Mouse (Mus musculus) MEL (cell line): ENCODE measurements around the gene Gpr15. TPM values are rescaled to one million over a fixed set of nuclear protein-coding genes. Genes with fewer than 3 reads are reported as not detected.

Experiments used
- DNase-seq: peaks from one replicate; pipeline ENCODE4 v3.0.0; 2011; ENCODE audit warnings: low read depth, low spot score
- H3K27ac ChIP-seq: 2 replicates; pipeline ENCODE4 v1.5.1; 2012; ENCODE audit warnings: low read depth, mild to moderate bottlenecking, control low read depth, low read length, moderate library complexity; ENCODE audit not compliant: control insufficient read depth
- H3K27me3 ChIP-seq, 2 experiments: fragments of 150-350 bp in 1 of 2; sonication (generic) in 1 of 2; 2 replicates each; pipeline ENCODE4 v1.6.1; 2012; ENCODE audit warnings: low read length in 2 of 2, mild to moderate bottlenecking in 2 of 2, improper control_type of control experiment in 1 of 2, moderate library complexity in 1 of 2; ENCODE audit not compliant: insufficient read depth in 2 of 2, control insufficient read depth in 1 of 2
- H3K36me3 ChIP-seq, 2 experiments: 2 replicates each; pipeline ENCODE4 v1.6.1; 2012 to 2014; ENCODE audit warnings: low read length in 2 of 2, improper control_type of control experiment in 1 of 2, inconsistent platforms in 1 of 2, mild to moderate bottlenecking in 1 of 2; ENCODE audit not compliant: insufficient read depth in 2 of 2, control insufficient read depth in 1 of 2
- H3K4me1 ChIP-seq, 2 experiments: fragments of 150-350 bp in 1 of 2; sonication (generic) in 1 of 2; 2 replicates each; pipeline ENCODE4 v1.6.1; 2012; ENCODE audit warnings: low read length in 2 of 2, improper control_type of control experiment in 1 of 2, mild to moderate bottlenecking in 1 of 2; ENCODE audit not compliant: insufficient read depth in 2 of 2, control insufficient read depth in 1 of 2
- H3K4me3 ChIP-seq, 2 experiments: fragments of 150-350 bp in 1 of 2; sonication (generic) in 1 of 2; 2 replicates each; pipeline ENCODE4 v1.5.1; 2012; ENCODE audit warnings: low read depth in 2 of 2, low read length in 2 of 2, mild to moderate bottlenecking in 2 of 2, moderate library complexity in 2 of 2, control low read depth in 1 of 2, improper control_type of control experiment in 1 of 2; ENCODE audit not compliant: control insufficient read depth in 1 of 2, insufficient read depth in 1 of 2
- H3K79me2 ChIP-seq: 2 replicates; pipeline ENCODE4 v1.6.1; 2012; ENCODE audit warnings: mild to moderate bottlenecking, low read length, moderate library complexity; ENCODE audit not compliant: control insufficient read depth, poor library complexity, insufficient read depth
- H3K9ac ChIP-seq: 2 replicates; pipeline ENCODE4 v1.6.1; 2012; ENCODE audit warnings: low read depth, mild to moderate bottlenecking, control low read depth, low read length, moderate library complexity; ENCODE audit not compliant: control insufficient read depth, poor library complexity, severe bottlenecking
- H3K9me3 ChIP-seq: fragments of 150-350 bp; sonication (generic); replicated peaks from 2 replicates; pipeline ENCODE4 v1.6.1; 2012; ENCODE audit warnings: mild to moderate bottlenecking, low read length, improper control_type of control experiment, moderate library complexity; ENCODE audit not compliant: insufficient read depth
- CHD1 ChIP-seq: IDR thresholded peaks from 2 replicates; pipeline ENCODE4 v1.6.1; 2012; ENCODE audit warnings: low read depth, mild to moderate bottlenecking, inconsistent platforms, low read length, improper control_type of control experiment
- CHD2 ChIP-seq: IDR thresholded peaks from 2 replicates; pipeline ENCODE4 v1.6.1; 2011; ENCODE audit warnings: low read length, improper control_type of control experiment
- CTCF ChIP-seq, 3 experiments: IDR thresholded peaks in 2 of 3; conservative IDR thresholded peaks in 1 of 3; 2 replicates each; pipeline ENCODE4 v1.5.1; 2011 to 2012; ENCODE audit warnings: low read length in 3 of 3, low read depth in 2 of 3, mild to moderate bottlenecking in 2 of 3, improper control_type of control experiment in 1 of 3, inconsistent platforms in 1 of 3, mixed read lengths in 1 of 3, moderate library complexity in 1 of 3; ENCODE audit not compliant: control insufficient read depth in 1 of 3, insufficient read depth in 1 of 3, poor library complexity in 1 of 3, severe bottlenecking in 1 of 3
- EP300 ChIP-seq, 2 experiments: IDR thresholded peaks; 2 replicates each; pipeline ENCODE4 v1.6.1; 2011; ENCODE audit warnings: improper control_type of control experiment in 2 of 2, low read length in 2 of 2, low read depth in 1 of 2, mild to moderate bottlenecking in 1 of 2
- GABPA ChIP-seq: IDR thresholded peaks from 2 replicates; pipeline ENCODE4 v1.6.1; 2012; ENCODE audit warnings: low read depth, mild to moderate bottlenecking, inconsistent platforms, low read length, improper control_type of control experiment, moderate library complexity
- GATA1 ChIP-seq: IDR thresholded peaks from 2 replicates; pipeline ENCODE4 v1.6.1; 2011; ENCODE audit warnings: low read depth, low read length, improper control_type of control experiment
- JUND ChIP-seq: IDR thresholded peaks from 2 replicates; pipeline ENCODE4 v1.6.1; 2011; ENCODE audit warnings: low read depth, mild to moderate bottlenecking, improper control_type of control experiment, low read length
- MAFK ChIP-seq: IDR thresholded peaks from 2 replicates; pipeline ENCODE4 v1.6.1; 2011; ENCODE audit warnings: low read depth, mild to moderate bottlenecking, low read length, improper control_type of control experiment, borderline replicate concordance
- MAZ ChIP-seq: IDR thresholded peaks from 2 replicates; pipeline ENCODE4 v1.6.1; 2012; ENCODE audit warnings: low read depth, mild to moderate bottlenecking, inconsistent platforms, low read length, improper control_type of control experiment
- MEF2A ChIP-seq: IDR thresholded peaks from 2 replicates; pipeline ENCODE4 v1.6.1; 2014; ENCODE audit warnings: low read depth, mild to moderate bottlenecking, inconsistent platforms, low read length, improper control_type of control experiment; ENCODE audit not compliant: poor library complexity, insufficient replicate concordance, severe bottlenecking; ENCODE audit errors: extremely low read depth
- MYC ChIP-seq: IDR thresholded peaks from 2 replicates; pipeline ENCODE4 v1.6.1; 2011; ENCODE audit warnings: low read depth, mild to moderate bottlenecking, low read length, improper control_type of control experiment, moderate library complexity
- POLR2A ChIP-seq, 2 experiments: IDR thresholded peaks; 2 replicates each; pipeline ENCODE4 v1.6.1; 2011 to 2012; ENCODE audit warnings: low read length in 2 of 2, mild to moderate bottlenecking in 2 of 2, control low read depth in 1 of 2, improper control_type of control experiment in 1 of 2, low read depth in 1 of 2, moderate library complexity in 1 of 2; ENCODE audit not compliant: control insufficient read depth in 1 of 2, insufficient read depth in 1 of 2, poor library complexity in 1 of 2
- POLR2AphosphoS2 ChIP-seq: IDR thresholded peaks from 2 replicates; pipeline ENCODE4 v1.6.1; 2011; ENCODE audit warnings: low read length, improper control_type of control experiment
- POLR2AphosphoS5 ChIP-seq: IDR thresholded peaks from 2 replicates; pipeline ENCODE4 v1.6.1; 2012; ENCODE audit warnings: low read depth, borderline replicate concordance, mild to moderate bottlenecking, inconsistent platforms, low read length, moderate library complexity, mixed read lengths
- RAD21 ChIP-seq: IDR thresholded peaks from 2 replicates; pipeline ENCODE4 v1.6.1; 2011; ENCODE audit warnings: mild to moderate bottlenecking, low read depth, low read length, improper control_type of control experiment
- SIN3A ChIP-seq: IDR thresholded peaks from 2 replicates; pipeline ENCODE4 v1.6.1; 2012; ENCODE audit warnings: low read length, improper control_type of control experiment, inconsistent platforms
- TAL1 ChIP-seq: IDR thresholded peaks from 2 replicates; pipeline ENCODE4 v1.6.1; 2012; ENCODE audit warnings: mild to moderate bottlenecking, inconsistent platforms, low read length, moderate library complexity, mixed read lengths
- TCF12 ChIP-seq: IDR thresholded peaks from 2 replicates; pipeline ENCODE4 v1.6.1; 2014; ENCODE audit warnings: low read depth, mild to moderate bottlenecking, inconsistent platforms, low read length, improper control_type of control experiment, moderate library complexity
- UBTF ChIP-seq: IDR thresholded peaks from 2 replicates; pipeline ENCODE4 v1.6.1; 2012; ENCODE audit warnings: low read depth, mild to moderate bottlenecking, inconsistent platforms, low read length, improper control_type of control experiment, moderate library complexity, borderline replicate concordance; ENCODE audit not compliant: insufficient read depth
- USF2 ChIP-seq, 2 experiments: IDR thresholded peaks; 2 replicates each; pipeline ENCODE4 v1.6.1; 2011 to 2012; ENCODE audit warnings: improper control_type of control experiment in 2 of 2, low read length in 2 of 2, borderline replicate concordance in 1 of 2, inconsistent platforms in 1 of 2, low read depth in 1 of 2, mild to moderate bottlenecking in 1 of 2; ENCODE audit not compliant: insufficient read depth in 1 of 2
- ZKSCAN1 ChIP-seq: IDR thresholded peaks from 2 replicates; pipeline ENCODE4 v1.6.1; 2012; ENCODE audit warnings: low read depth, mild to moderate bottlenecking, inconsistent platforms, low read length, improper control_type of control experiment, moderate library complexity
- ZNF384 ChIP-seq: IDR thresholded peaks from 2 replicates; pipeline ENCODE4 v1.6.1; 2012; ENCODE audit warnings: low read depth, mild to moderate bottlenecking, inconsistent platforms, low read length, improper control_type of control experiment
- polyA plus RNA-seq, 2 experiments: library from polyadenylated mRNA; stranded (reverse) in 1 of 2; unstranded in 1 of 2; fragments of >175 nt in 1 of 2; fragments of >200 nt in 1 of 2; gene quantifications; 2 replicates each; pipeline versions ENCODE4 v1.2.1 to v1.2.4; 2012; ENCODE audit warnings: low replicate concordance in 2 of 2, low read depth in 1 of 2; ENCODE audit not compliant: insufficient read length in 2 of 2, insufficient read depth in 1 of 2, missing spikeins in 1 of 2
- total RNA-seq: library from RNA; depleted of rRNA; stranded (reverse); fragments of 300-350 nt; gene quantifications from 2 replicates; pipeline ENCODE4 v1.2.3, GENCODE M21; 2012

The Gpr15 gene
- total and polyA plus RNA-seq, 3 experiments = not detected

GRCm38 (mm10) chr16:58700174-58700573, 18.7 kb downstream of the Gpr15 start:
- H3K36me3 ChIP-seq = peaks cover 0 to 4% of the 10 kb centered on the region in 2 experiments; a peak in 1 of 4 replicates
- no peaks in the 10 kb centered on the region for H3K9me3 ChIP-seq
- H3K27me3 ChIP-seq = no peaks in the 10 kb centered on the region
- no peak overlapping the region for H3K4me3 ChIP-seq
- H3K27ac ChIP-seq = no peak overlapping the region
- no peak for DNase-seq
- no peak for TF ChIP-seq USF2 (IDR thresholded peaks at IDR 0.05; ENCODE audit: borderline replicate concordance in 1 of 2, insufficient read depth in 1 of 2, low read depth in 1 of 2, low read length in 2 of 2)
- no peak for TF ChIP-seq EP300 (IDR thresholded peaks at IDR 0.05; ENCODE audit: low read depth in 1 of 2, low read length in 2 of 2)
- TF ChIP-seq TAL1 = no peak
- no peak for TF ChIP-seq POLR2AphosphoS5
- TF ChIP-seq TCF12 = no peak
- TF ChIP-seq POLR2A (IDR thresholded peaks at IDR 0.05; ENCODE audit: control insufficient read depth in 1 of 2, insufficient read depth in 1 of 2, low read depth in 1 of 2, low read length in 2 of 2, poor library complexity in 1 of 2) = no peak
- TF ChIP-seq MEF2A = no peak
- no peak for TF ChIP-seq GABPA
- no peak for TF ChIP-seq MAFK
- no peak for TF ChIP-seq MAZ
- no peak for TF ChIP-seq ZNF384
- TF ChIP-seq CHD2 = no peak
- TF ChIP-seq UBTF = no peak
- TF ChIP-seq JUND = no peak
- TF ChIP-seq SIN3A = no peak
- no peak for TF ChIP-seq CHD1
- TF ChIP-seq MYC = no peak
- TF ChIP-seq CTCF (IDR thresholded peaks at IDR 0.05 in 2 of 3, conservative IDR thresholded peaks at IDR 0.05 in 1 of 3; ENCODE audit: control insufficient read depth in 1 of 3, insufficient read depth in 1 of 3, low read depth in 2 of 3, low read length in 3 of 3, poor library complexity in 1 of 3, severe bottlenecking in 1 of 3) = no peak
- TF ChIP-seq ZKSCAN1 = no peak
- TF ChIP-seq, all 39 proteins: peak for 0
- no peaks in the 10 kb centered on the region for H3K79me2 ChIP-seq
- H3K4me1 ChIP-seq = peaks cover 0 to 5% of the 10 kb centered on the region in 2 experiments; a peak in 1 of 4 replicates
- H3K9ac ChIP-seq = no peak overlapping the region

- Histone ChIP-seq H3K79me2 (no peaks in the 10 kb centered on the region), H3K4me1 (peaks cover 0 to 4% of the 10 kb centered on the region in 2 experiments; a peak in 1 of 4 replicates), H3K27ac (no peak overlapping the region), H3K9ac (no peak overlapping the region), H3K36me3 (peaks cover 0 to 4% of the 10 kb centered on the region in 2 experiments; a peak in 1 of 4 replicates), H3K9me3 (no peaks in the 10 kb centered on the region), H3K27me3 (no peaks in the 10 kb centered on the region), H3K4me3 (no peak overlapping the region)
- DNase-seq = no peak
- TF ChIP-seq RAD21 = no peak
- TF ChIP-seq POLR2A (IDR thresholded peaks at IDR 0.05; ENCODE audit: control insufficient read depth in 1 of 2, insufficient read depth in 1 of 2, low read depth in 1 of 2, low read length in 2 of 2, poor library complexity in 1 of 2) = no peak
- no peak for TF ChIP-seq GATA1
- no peak for TF ChIP-seq POLR2AphosphoS2
These were observed 21.6 kb downstream of the Gpr15 start for GRCm38 (mm10) chr16:58697261-58697660.
